In genomic region chr3:68203934-68204467, GRCm38 (mm10) we compare ENCODE assay signal across 28 mouse cellular contexts.
DNase-seq lines count a peak whose midpoint lies in the region; ATAC-seq and TF ChIP-seq lines count a peak whose summit lies in the region.
"Had no signal": no experiment of that assay in that cellular context is flagged by ENCODE, and none has a peak within 500 bp of the region (broad histone marks: within the 10 kb centered on the region; RNA-seq: fewer than 3 reads in every experiment).

No protein-coding gene starts in this region.

- H3K27ac ChIP-seq in forebrain, embryonic 10.5 days: 0 out of 2 replicates have a peak overlapping the region, but pooled peaks have one; percentile 16
- H3K27ac ChIP-seq in forebrain, embryonic 13.5 days: no peak overlapping the region
- 0 out of 2 replicates have a peak overlapping the region, but pooled peaks have one; percentile 5 for H3K27ac ChIP-seq in hindbrain, embryonic 10.5 days
- no peak overlapping the region for H3K27ac ChIP-seq in hindbrain, postnatal 0 days
- no peak overlapping the region for H3K27ac ChIP-seq in midbrain, embryonic 13.5 days
- no peak overlapping the region for H3K27ac ChIP-seq in midbrain, embryonic 10.5 days (replicated peaks)
- H3K27ac ChIP-seq: embryonic facial prominence, embryonic 10.5 days; embryonic facial prominence, embryonic 13.5 days; heart, embryonic 15.5 days had no signal

- no peak for ATAC-seq in forebrain, embryonic 13.5 days
- ATAC-seq in hindbrain, postnatal 0 days: no peak
- ATAC-seq in midbrain, embryonic 13.5 days: peak; percentile 44; the same call in 1 of the 2 replicates
- ATAC-seq: hindbrain, embryonic 16.5 days; inflammation-experienced regulatory T-cells, adult 6 months; intestine, embryonic 16.5 days; Patski had no signal

- H3K27me3 ChIP-seq in forebrain, embryonic 10.5 days (ENCODE audit: poor library complexity, severe bottlenecking): no peaks in the 10 kb centered on the region
- H3K27me3 ChIP-seq in forebrain, embryonic 13.5 days: no peaks in the 10 kb centered on the region
- H3K27me3 ChIP-seq in hindbrain, embryonic 10.5 days (ENCODE audit: insufficient read depth, poor library complexity, severe bottlenecking): no peaks in the 10 kb centered on the region
- H3K27me3 ChIP-seq in hindbrain, postnatal 0 days (ENCODE audit: insufficient read depth, low read length): no peaks in the 10 kb centered on the region
- no peaks in the 10 kb centered on the region for H3K27me3 ChIP-seq in midbrain, embryonic 13.5 days
- H3K27me3 ChIP-seq in midbrain, embryonic 10.5 days (ENCODE audit: low read depth, poor library complexity, severe bottlenecking): no peaks in the 10 kb centered on the region
- H3K27me3 ChIP-seq: embryonic facial prominence, embryonic 13.5 days; heart, embryonic 12.5 days; heart, embryonic 15.5 days had no signal

- H3K4me1 ChIP-seq in forebrain, embryonic 10.5 days: peaks cover 27% of the 10 kb centered on the region
- H3K4me1 ChIP-seq in forebrain, embryonic 13.5 days: peaks cover 25% of the 10 kb centered on the region
- peaks cover 22% of the 10 kb centered on the region for H3K4me1 ChIP-seq in hindbrain, embryonic 10.5 days (replicated peaks)
- H3K4me1 ChIP-seq in hindbrain, postnatal 0 days (ENCODE audit: insufficient read depth, low read length): no peaks in the 10 kb centered on the region; the same call in 1 of the 2 replicates
- peaks cover 17% of the 10 kb centered on the region for H3K4me1 ChIP-seq in midbrain, embryonic 13.5 days (replicated peaks)
- H3K4me1 ChIP-seq in midbrain, embryonic 10.5 days: peaks cover 18% of the 10 kb centered on the region
- H3K4me1 ChIP-seq: embryonic facial prominence, embryonic 10.5 days; embryonic facial prominence, embryonic 13.5 days; heart, embryonic 12.5 days; heart, embryonic 15.5 days had no signal

- no peak for DNase-seq in forebrain, embryonic 10.5 days (ENCODE audit: extremely low spot score, low spot score)
- no peak for DNase-seq in hindbrain, embryonic 10.5 days (ENCODE audit: low spot score)
- no peak for DNase-seq in hindbrain, postnatal 0 days (ENCODE audit: low spot score)
- DNase-seq in midbrain, embryonic 10.5 days (ENCODE audit: low spot score): no peak
- no peak for DNase-seq in cerebellum, adult 8-10 months
- DNase-seq in lung, postnatal 25 days (ENCODE audit: low spot score): no peak
- DNase-seq: adrenal gland, postnatal 10 days; adrenal gland, postnatal 36 days; cerebellum, adult 11 months; cerebellum, adult 2 months; cerebellum, postnatal 10 days; cerebellum, postnatal 36 days; embryo, embryonic 11 days; gastrocnemius, postnatal 25 days; heart, adult 18-20 months; heart, postnatal 10 days; heart, postnatal 36 days had no signal

- no peak for TF ChIP-seq CTCF in hindbrain, postnatal 0 days (IDR thresholded peaks at IDR 0.05; ENCODE audit: low read depth)

- no peaks in the 10 kb centered on the region for H3K9me3 ChIP-seq in forebrain, embryonic 10.5 days
- H3K9me3 ChIP-seq in forebrain, embryonic 13.5 days (replicated peaks): no peaks in the 10 kb centered on the region
- H3K9me3 ChIP-seq in hindbrain, embryonic 10.5 days: no peaks in the 10 kb centered on the region
- H3K9me3 ChIP-seq in hindbrain, postnatal 0 days (ENCODE audit: low read length): no peaks in the 10 kb centered on the region
- no peaks in the 10 kb centered on the region for H3K9me3 ChIP-seq in midbrain, embryonic 13.5 days
- H3K9me3 ChIP-seq in midbrain, embryonic 10.5 days (replicated peaks): no peaks in the 10 kb centered on the region
- H3K9me3 ChIP-seq: embryonic facial prominence, embryonic 10.5 days; embryonic facial prominence, embryonic 13.5 days; heart, embryonic 12.5 days; heart, embryonic 15.5 days had no signal

- H3K4me3 ChIP-seq in forebrain, embryonic 10.5 days: no peak overlapping the region
- H3K4me3 ChIP-seq in forebrain, embryonic 13.5 days: no peak overlapping the region
- no peak overlapping the region for H3K4me3 ChIP-seq in hindbrain, embryonic 10.5 days
- H3K4me3 ChIP-seq in hindbrain, postnatal 0 days (ENCODE audit: low read length): no peak overlapping the region
- H3K4me3 ChIP-seq in midbrain, embryonic 13.5 days (replicated peaks): no peak overlapping the region
- no peak overlapping the region for H3K4me3 ChIP-seq in midbrain, embryonic 10.5 days
- H3K4me3 ChIP-seq: embryonic facial prominence, embryonic 10.5 days; embryonic facial prominence, embryonic 13.5 days; erythroblast, embryonic 14.5 days; heart, embryonic 12.5 days; heart, embryonic 15.5 days had no signal

- no peak overlapping the region for H3K4me2 ChIP-seq in forebrain, embryonic 13.5 days
- no peak overlapping the region for H3K4me2 ChIP-seq in hindbrain, postnatal 0 days (ENCODE audit: low read depth, low read length)
- H3K4me2 ChIP-seq in midbrain, embryonic 13.5 days (replicated peaks): no peak overlapping the region
- H3K4me2 ChIP-seq: embryonic facial prominence, embryonic 13.5 days; heart, embryonic 12.5 days; heart, embryonic 15.5 days had no signal

- no peak overlapping the region for H3K9ac ChIP-seq in forebrain, embryonic 13.5 days
- H3K9ac ChIP-seq in hindbrain, postnatal 0 days (replicated peaks; ENCODE audit: low read length): no peak overlapping the region
- H3K9ac ChIP-seq in midbrain, embryonic 13.5 days (replicated peaks): no peak overlapping the region
- H3K9ac ChIP-seq: embryonic facial prominence, embryonic 13.5 days; heart, embryonic 12.5 days; heart, embryonic 15.5 days had no signal

- no peaks in the 10 kb centered on the region for H3K36me3 ChIP-seq in forebrain, embryonic 10.5 days (replicated peaks)
- H3K36me3 ChIP-seq in forebrain, embryonic 13.5 days (ENCODE audit: poor library complexity, severe bottlenecking): no peaks in the 10 kb centered on the region
- no peaks in the 10 kb centered on the region for H3K36me3 ChIP-seq in hindbrain, embryonic 10.5 days
- H3K36me3 ChIP-seq in hindbrain, postnatal 0 days (ENCODE audit: insufficient read depth, low read length): no peaks in the 10 kb centered on the region
- H3K36me3 ChIP-seq in midbrain, embryonic 13.5 days: no peaks in the 10 kb centered on the region
- no peaks in the 10 kb centered on the region for H3K36me3 ChIP-seq in midbrain, embryonic 10.5 days
- H3K36me3 ChIP-seq: embryonic facial prominence, embryonic 10.5 days; embryonic facial prominence, embryonic 13.5 days; heart, embryonic 12.5 days; heart, embryonic 15.5 days had no signal

- 67% methylated on average over 4 of the region's 4 CpGs for WGBS in forebrain, embryonic 10.5 days
- 32% methylated on average over 4 of the region's 4 CpGs for WGBS in forebrain, embryonic 13.5 days
- WGBS in hindbrain, embryonic 10.5 days: 70% methylated on average over 4 of the region's 4 CpGs
- 37% methylated on average over 4 of the region's 4 CpGs for whole genome bisulfite sequencing in hindbrain, postnatal 0 days
- 53% methylated on average over 4 of the region's 4 CpGs for WGBS in midbrain, embryonic 13.5 days
- WGBS in midbrain, embryonic 10.5 days: 80% methylated on average over 4 of the region's 4 CpGs

Comparison
In these comparisons a context has a peak if more than half of its experiments do, and no peak if none do; other contexts are left out.
1. H3K27ac ChIP-seq: peak in forebrain, embryonic 10.5 days (single experiment) and hindbrain, embryonic 10.5 days (single experiment); none in forebrain, embryonic 13.5 days (single experiment), hindbrain, postnatal 0 days (single experiment), midbrain, embryonic 13.5 days (single experiment) and midbrain, embryonic 10.5 days (single experiment).